Mouse (Mus musculus) embryonic facial prominence, embryonic 15.5 days (tissue): ENCODE measurements around the gene Ssbp2. TPM values are rescaled to one million over a fixed set of nuclear protein-coding genes. Genes with fewer than 3 reads are reported as not detected.

ENCODE experiments used
- ATAC-seq: fragments of 200-750 bp; cut with Nextera tagmentation; 2 replicates; pipeline ENCODE4 v1.8.0; 2017; ENCODE audit warnings: low read depth, moderate TSS enrichment; ENCODE audit not compliant: insufficient number of reproducible peaks, low FRiP score, low TSS enrichment
- H3K27ac ChIP-seq: fragments of 300-500 bp; sonication (generic); replicated peaks from 2 replicates; pipeline ENCODE4 v1.5.1; 2015; ENCODE audit warnings: mild to moderate bottlenecking, inconsistent platforms
- H3K27me3 ChIP-seq: fragments of 300-500 bp; sonication (generic); 2 replicates; pipeline ENCODE4 v1.6.1; 2015; ENCODE audit warnings: inconsistent platforms
- H3K36me3 ChIP-seq: fragments of 300-500 bp; sonication (generic); 2 replicates; pipeline ENCODE4 v1.6.1; 2015; ENCODE audit warnings: mild to moderate bottlenecking, inconsistent platforms
- H3K4me1 ChIP-seq: fragments of 300-500 bp; sonication (generic); 2 replicates; pipeline ENCODE4 v1.6.1; 2015; ENCODE audit warnings: inconsistent platforms
- H3K4me2 ChIP-seq: fragments of 300-500 bp; sonication (generic); replicated peaks from 2 replicates; pipeline ENCODE4 v1.6.1; 2015; ENCODE audit warnings: mild to moderate bottlenecking, inconsistent platforms
- H3K4me3 ChIP-seq: fragments of 300-500 bp; sonication (generic); replicated peaks from 2 replicates; pipeline ENCODE4 v1.5.1; 2015; ENCODE audit warnings: mild to moderate bottlenecking, inconsistent platforms
- H3K9ac ChIP-seq: fragments of 300-500 bp; sonication (generic); 2 replicates; pipeline ENCODE4 v1.6.1; 2015; ENCODE audit warnings: inconsistent platforms
- H3K9me3 ChIP-seq: fragments of 300-500 bp; sonication (generic); replicated peaks from 2 replicates; pipeline ENCODE4 v1.6.1; 2016; ENCODE audit warnings: inconsistent platforms
- WGBS: fragments of 180-500 bp; shearing (Covaris S2); methylation state at CpG from one replicate; pipeline ENCODE4 v1.1.7; 2015; 5-methylcytosine and 5-hydroxymethylcytosine counted together
- microRNA-seq: library from miRNA; unstranded; fragments of <30 nt; microRNA quantifications from one replicate; pipeline ENCODE4, GENCODE M21; 2016; ENCODE audit warnings: borderline number of aligned reads
- polyA plus RNA-seq: library from polyadenylated mRNA; unstranded; fragments of >200 nt; fragmentation: Nextera tagmentation; extraction: Ambion mirVana; gene quantifications from 2 replicates; pipeline ENCODE4 v1.2.1, GENCODE M21; 2015

Ssbp2 gene
- polyA plus RNA-seq, 1 experiment from 2014 or later = 193 TPM

GRCm38 (mm10) chr13:91737191-91737590 lies 277.1 kb downstream of the Ssbp2 start:
- no peak overlapping the region for H3K9ac ChIP-seq
- peaks cover 15% of the 10 kb centered on the region for H3K27me3 ChIP-seq
- H3K4me2 ChIP-seq = no peak overlapping the region
- H3K9me3 ChIP-seq = no peaks in the 10 kb centered on the region
- H3K36me3 ChIP-seq = no peaks in the 10 kb centered on the region
- no peak overlapping the region for H3K4me3 ChIP-seq
- ATAC-seq = no peak
- H3K4me1 ChIP-seq = peaks cover 6% of the 10 kb centered on the region
- 79% methylated on average over 1 of the region's 1 CpGs for WGBS
- no peak overlapping the region for H3K27ac ChIP-seq

- 74% methylated on average over 6 of the region's 6 CpGs for WGBS
- H3K9me3 ChIP-seq = no peaks in the 10 kb centered on the region
- peaks cover 17% of the 10 kb centered on the region for H3K27me3 ChIP-seq
- peaks cover 6% of the 10 kb centered on the region for H3K4me1 ChIP-seq
- no peak for ATAC-seq
- H3K27ac ChIP-seq = no peak overlapping the region
- H3K9ac ChIP-seq = no peak overlapping the region
- H3K4me2 ChIP-seq = peak overlapping the region; percentile 69
- peak overlapping the region; percentile 37 for H3K4me3 ChIP-seq
- no peaks in the 10 kb centered on the region for H3K36me3 ChIP-seq
These were observed 280.8 kb downstream of the Ssbp2 start for GRCm38 (mm10) chr13:91740851-91741250.

- peaks cover 6% of the 10 kb centered on the region for H3K4me1 ChIP-seq
- ATAC-seq = peak; percentile 34; the same call in 1 of the 2 replicates
- no peaks in the 10 kb centered on the region for H3K36me3 ChIP-seq
- H3K9me3 ChIP-seq = no peaks in the 10 kb centered on the region
- peak within 1 kb of the TSS; percentile 37 for H3K4me3 ChIP-seq
- H3K27ac ChIP-seq = no peak within 1 kb of the TSS
- H3K9ac ChIP-seq = no peak within 1 kb of the TSS
- 7% methylated on average over 45 of the region's 45 CpGs for WGBS
- peak within 1 kb of the TSS; percentile 69 for H3K4me2 ChIP-seq
- peaks cover 17% of the 10 kb centered on the region for H3K27me3 ChIP-seq
These were observed 281.4 kb downstream of the Ssbp2 start, which contains the start of gene Acot12 for GRCm38 (mm10) chr13:91741280-91742047. TSS of gene Acot12 (plus strand) at chr13:91741512.

- H3K9ac ChIP-seq = no peak overlapping the region
- no peak overlapping the region for H3K4me3 ChIP-seq
- no peak for ATAC-seq
- peaks cover 17% of the 10 kb centered on the region for H3K27me3 ChIP-seq
- H3K9me3 ChIP-seq = no peaks in the 10 kb centered on the region
- H3K36me3 ChIP-seq = no peaks in the 10 kb centered on the region
- 90% methylated on average over 3 of the region's 3 CpGs for WGBS
- H3K4me2 ChIP-seq = no peak overlapping the region
- no peak overlapping the region for H3K27ac ChIP-seq
- peaks cover 6% of the 10 kb centered on the region for H3K4me1 ChIP-seq
These were observed 283.1 kb downstream of the Ssbp2 start for GRCm38 (mm10) chr13:91743180-91743579.

GRCm38 (mm10) chr13:91746470-91746869 lies 286.4 kb downstream of the Ssbp2 start:
- H3K9me3 ChIP-seq = no peaks in the 10 kb centered on the region
- H3K27ac ChIP-seq = no peak overlapping the region
- H3K4me1 ChIP-seq = peaks cover 3% of the 10 kb centered on the region
- H3K4me3 ChIP-seq = no peak overlapping the region
- H3K36me3 ChIP-seq = no peaks in the 10 kb centered on the region
- 0 out of 2 replicates have a peak, but pooled peaks cover 9% of the 10 kb centered on the region for H3K27me3 ChIP-seq
- no peak overlapping the region for H3K9ac ChIP-seq
- no peak overlapping the region for H3K4me2 ChIP-seq
- 77% methylated on average over 5 of the region's 5 CpGs for WGBS
- ATAC-seq = no peak

- no peak for ATAC-seq
- Histone ChIP-seq H3K27me3 (no peaks in the 10 kb centered on the region), H3K27ac (no peak overlapping the region), H3K9ac (no peak overlapping the region), H3K4me3 (no peak overlapping the region), H3K9me3 (no peaks in the 10 kb centered on the region), H3K36me3 (no peaks in the 10 kb centered on the region), H3K4me1 (no peaks in the 10 kb centered on the region), H3K4me2 (no peak overlapping the region)
- 85% methylated on average over 2 of the region's 2 CpGs for WGBS
These were observed 288.3 kb downstream of the Ssbp2 start for GRCm38 (mm10) chr13:91748401-91748800.

GRCm38 (mm10) chr13:91749981-91750380 lies 289.9 kb downstream of the Ssbp2 start:
- Histone ChIP-seq H3K27ac (no peak overlapping the region), H3K27me3 (no peaks in the 10 kb centered on the region), H3K9ac (no peak overlapping the region), H3K36me3 (no peaks in the 10 kb centered on the region), H3K4me1 (no peaks in the 10 kb centered on the region), H3K9me3 (no peaks in the 10 kb centered on the region), H3K4me3 (no peak overlapping the region), H3K4me2 (no peak overlapping the region)
- no peak for ATAC-seq
- 63% methylated on average over 4 of the region's 4 CpGs for WGBS

Small RNAs within 50 kb of the gene (microRNA-seq; reads per million reads assigned to microRNA genes)
- not detected for gene Gm27656

Other genes with a start within 250 kb of the Ssbp2 start
- 17.6 and 19.6 TPM in 2 replicates for gene Atg10, start 236.3 kb upstream of the Ssbp2 start, polyA plus RNA-seq